Mouse (Mus musculus) myocyte (in vitro differentiated cells): ENCODE results near the gene Slc30a3.

Experiments used
- E2F4 ChIP-seq: IDR thresholded peaks from one replicate; pipeline ENCODE4 v1.6.1; 2011; ENCODE audit warnings: mild to moderate bottlenecking, control low read depth, moderate library complexity; ENCODE audit not compliant: insufficient read depth
- MAX ChIP-seq: IDR thresholded peaks from one replicate; pipeline ENCODE4 v1.6.1; 2011; ENCODE audit warnings: low read depth, mild to moderate bottlenecking, control low read depth
- MYOG ChIP-seq, 3 experiments: IDR thresholded peaks; one replicate each; pipeline ENCODE4 v1.6.1; 2011; ENCODE audit warnings: control low read depth in 2 of 3, low read depth in 2 of 3, mild to moderate bottlenecking in 2 of 3; ENCODE audit not compliant: insufficient read length in 2 of 3, control insufficient read depth in 1 of 3, insufficient read depth in 1 of 3
- POLR2A ChIP-seq: IDR thresholded peaks from one replicate; pipeline ENCODE4 v1.6.1; 2011; ENCODE audit warnings: low read depth, mild to moderate bottlenecking, control low read depth, moderate library complexity; ENCODE audit not compliant: insufficient read length
- TCF3 ChIP-seq: IDR thresholded peaks from one replicate; pipeline ENCODE4 v1.6.1; 2011; ENCODE audit warnings: low read depth, control low read depth; ENCODE audit not compliant: insufficient read length

GRCm38 (mm10) chr5:31050427-31050826 is 57.6 kb downstream of the Slc30a3 start:
- TF ChIP-seq POLR2A (no peak), MYOG (IDR thresholded peaks at IDR 0.05; ENCODE audit: control insufficient read depth in 1 of 3, insufficient read depth in 1 of 3, insufficient read length in 2 of 3, low read depth in 2 of 3) (no peak), MAX (no peak), E2F4 (no peak), TCF3 (no peak)
